Mouse (Mus musculus) gastrocnemius, adult 18-20 months (tissue): ENCODE results near the gene Gm4836. TPM values are rescaled to one million over a fixed set of nuclear protein-coding genes. Genes with fewer than 3 reads are reported as not detected.
"Not testable (repeated sequence)": the region's sequence is repeated elsewhere in the genome, so short reads cannot be mapped to it uniquely, and the experiment has no call there.

Experiments
- DNase-seq: peaks from one replicate; pipeline ENCODE4 v3.0.0; 2021; ENCODE audit warnings: low spot score
- long read RNA-seq, 2 experiments: library from polyadenylated mRNA; stranded (forward); transcript quantifications; one replicate each; pipeline ENCODE4 v2.0.0; 2021
- total RNA-seq, 2 experiments: library from RNA; stranded (reverse); gene quantifications; 2 replicates each; pipeline ENCODE4 v1.2.3; 2021

Gm4836 gene
- total RNA-seq, result not detected
- long read RNA-seq, experiment 1, result 0 reads
- long read RNA-seq, experiment 2, result 0 reads

GRCm38 (mm10) chrX:28293532-28293931 lies at the start of gene Gm4836:
Gene Gm4836, minus strand, starts transcription at chrX:28293632.
- DNase-seq, result not testable (repeated sequence)
